In genomic region chr2:38914517-38914916, GRCm38 (mm10) we compare ENCODE assay signal across 18 mouse cellular contexts. TPM values are rescaled to one million over a fixed set of nuclear protein-coding genes. Genes with fewer than 3 reads are reported as not detected.
"Had no signal": no experiment of that assay in that cellular context is flagged by ENCODE, and none has a peak within 500 bp of the region (broad histone marks: within the 10 kb centered on the region; RNA-seq: fewer than 3 reads in every experiment).

No protein-coding gene starts in this region.

- H3K4me2 ChIP-seq: liver, embryonic 15.5 days; lung, embryonic 15.5 days; midbrain, embryonic 12.5 days; stomach, embryonic 15.5 days had no signal

- H3K36me3 ChIP-seq: liver, embryonic 15.5 days; lung, embryonic 15.5 days; midbrain, embryonic 12.5 days; neural tube, embryonic 12.5 days; stomach, embryonic 15.5 days had no signal

- H3K9ac ChIP-seq: liver, embryonic 15.5 days; liver, postnatal 0 days; lung, embryonic 15.5 days; midbrain, embryonic 12.5 days; neural tube, embryonic 12.5 days; stomach, embryonic 15.5 days had no signal

- H3K4me1 ChIP-seq: lung, embryonic 15.5 days; stomach, embryonic 15.5 days had no signal

- H3K9me3 ChIP-seq: liver, embryonic 15.5 days; lung, embryonic 15.5 days; megakaryocyte, embryonic 14.5 days; midbrain, embryonic 12.5 days; neural tube, embryonic 12.5 days; stomach, embryonic 15.5 days had no signal

- H3K4me3 ChIP-seq: liver, embryonic 15.5 days; lung, embryonic 15.5 days; megakaryocyte, embryonic 14.5 days; midbrain, embryonic 12.5 days; neural tube, embryonic 12.5 days; stomach, embryonic 15.5 days had no signal

- ATAC-seq: liver, postnatal 0 days; lung, postnatal 0 days had no signal

- DNase-seq: liver, postnatal 0 days; lung, adult 2 months; lung, postnatal 14 days; lung, postnatal 36 days; midbrain, embryonic 14.5 days; right cerebral cortex, postnatal 14 days; thymus, adult 2 months; thymus, postnatal 25 days; thymus, postnatal 4 days had no signal

- H3K27ac ChIP-seq: liver, embryonic 15.5 days; lung, embryonic 15.5 days; macrophage; midbrain, embryonic 12.5 days; neural tube, embryonic 12.5 days; stomach, embryonic 15.5 days; stomach, postnatal 0 days had no signal

- H3K27me3 ChIP-seq: liver, embryonic 15.5 days; lung, embryonic 15.5 days; megakaryocyte, embryonic 14.5 days; midbrain, embryonic 12.5 days; neural tube, embryonic 12.5 days; stomach, embryonic 15.5 days had no signal

RNA-seq across cellular contexts. Expression of gene Olfml2a, which starts 17.3 kb away (rescaled TPM):
- polyA plus RNA-seq: macrophage had no signal
